Mouse (Mus musculus) spleen, adult 2 months (tissue): ENCODE measurements around the gene Gm8947. TPM values are rescaled to one million over a fixed set of nuclear protein-coding genes. Genes with fewer than 3 reads are reported as not detected.
"Not testable (repeated sequence)": the region's sequence is repeated elsewhere in the genome, so short reads cannot be mapped to it uniquely, and the experiment has no call there.

ENCODE experiments used
- DNase-seq, 2 experiments: peaks; one replicate each; pipeline versions ENCODE4 v3.0.0 to v3.0.0-alpha.2; 2012 to 2021; ENCODE audit warnings: low spot score in 2 of 2, low read depth in 1 of 2
- H3K27ac ChIP-seq: fragments of 200-500 bp; 2 replicates; pipeline ENCODE4 v1.5.1; 2012; ENCODE audit warnings: low read length, inconsistent platforms; ENCODE audit not compliant: insufficient read depth
- H3K27me3 ChIP-seq: fragments of 200-500 bp; 2 replicates; pipeline ENCODE4 v1.6.1; 2012; ENCODE audit warnings: mild to moderate bottlenecking, moderate library complexity, low read length, inconsistent platforms; ENCODE audit not compliant: control insufficient read depth, insufficient read depth
- H3K36me3 ChIP-seq: fragments of 200-500 bp; 2 replicates; pipeline ENCODE4 v1.6.1; 2012; ENCODE audit warnings: mild to moderate bottlenecking, low read length, inconsistent platforms; ENCODE audit not compliant: control insufficient read depth, insufficient read depth
- H3K4me1 ChIP-seq: fragments of 200-500 bp; 2 replicates; pipeline ENCODE4 v1.6.1; 2011; ENCODE audit warnings: inconsistent platforms; ENCODE audit not compliant: control insufficient read depth, insufficient read depth, insufficient read length
- H3K4me3 ChIP-seq: fragments of 200-500 bp; 2 replicates; pipeline ENCODE4 v1.5.1; 2011; ENCODE audit warnings: mild to moderate bottlenecking, inconsistent platforms; ENCODE audit not compliant: insufficient read depth, insufficient read length; ENCODE audit errors: extremely low read depth
- CTCF ChIP-seq: fragments of 200-500 bp; IDR thresholded peaks from 2 replicates; pipeline ENCODE4 v1.5.1; 2011; ENCODE audit warnings: mild to moderate bottlenecking, inconsistent platforms; ENCODE audit not compliant: insufficient read depth, insufficient read length, insufficient replicate concordance; ENCODE audit errors: extremely low read depth
- POLR2A ChIP-seq: fragments of 200-500 bp; IDR thresholded peaks from 2 replicates; pipeline ENCODE4 v1.6.1; 2011; ENCODE audit warnings: low read depth, low read length, inconsistent platforms
- WGBS: fragments of 180-500 bp; shearing (Covaris S2); methylation state at CpG from one replicate; pipeline ENCODE4 v1.1.7; 2018; 5-methylcytosine and 5-hydroxymethylcytosine counted together
- polyA plus RNA-seq: library from polyadenylated mRNA; depleted of rRNA; stranded (reverse); fragments of >200 nt; gene quantifications from 2 replicates; pipeline ENCODE4 v1.2.3, GENCODE M21; 2012

The Gm8947 gene
- polyA plus RNA-seq, 1 experiment = 0.40 TPM

- no peak overlapping the region for H3K4me3 ChIP-seq
- TF ChIP-seq CTCF (no peak), POLR2A (no peak)
- H3K27me3 ChIP-seq = no peaks in the 10 kb centered on the region
- no peak for DNase-seq
- WGBS = 84% methylated on average over 3 of the region's 3 CpGs
- no peaks in the 10 kb centered on the region for H3K4me1 ChIP-seq
- H3K36me3 ChIP-seq = no peaks in the 10 kb centered on the region
- no peak overlapping the region for H3K27ac ChIP-seq
Measured at GRCm38 (mm10) chr1:151168637-151169036, 23.5 kb upstream of the Gm8947 start.

- no peaks in the 10 kb centered on the region for H3K36me3 ChIP-seq
- no peaks in the 10 kb centered on the region for H3K4me1 ChIP-seq
- DNase-seq = no peak
- no peak for TF ChIP-seq CTCF
- TF ChIP-seq POLR2A = no peak
- no peak overlapping the region for H3K27ac ChIP-seq
- H3K4me3 ChIP-seq = no peak overlapping the region
- whole genome bisulfite sequencing = 86% methylated on average over 2 of the region's 2 CpGs
- no peaks in the 10 kb centered on the region for H3K27me3 ChIP-seq
Measured at GRCm38 (mm10) chr1:151171572-151172461, 20.4 kb upstream of the Gm8947 start.

- WGBS = 30% methylated on average over 10 of the region's 10 CpGs
- 0 out of 2 replicates have a peak overlapping the region, but pooled peaks have one; percentile 1 for H3K27ac ChIP-seq
- H3K27me3 ChIP-seq = no peaks in the 10 kb centered on the region
- TF ChIP-seq CTCF = no peak
- TF ChIP-seq POLR2A = no peak
- peak; percentile 11 to 37 for DNase-seq
- H3K36me3 ChIP-seq = no peaks in the 10 kb centered on the region
- peak overlapping the region; percentile 11 for H3K4me3 ChIP-seq
- no peaks in the 10 kb centered on the region for H3K4me1 ChIP-seq
Measured at GRCm38 (mm10) chr1:151177030-151177936, 14.9 kb upstream of the Gm8947 start.

GRCm38 (mm10) chr1:151177937-151178271 is 14.3 kb upstream of the Gm8947 start:
- TF ChIP-seq CTCF (no peak), POLR2A (no peak)
- H3K4me1 ChIP-seq = no peaks in the 10 kb centered on the region
- no peaks in the 10 kb centered on the region for H3K27me3 ChIP-seq
- H3K36me3 ChIP-seq = no peaks in the 10 kb centered on the region
- 0 out of 2 replicates have a peak overlapping the region, but pooled peaks have one; percentile 1 for H3K27ac ChIP-seq
- WGBS = 29% methylated on average over 4 of the region's 4 CpGs
- no peak for DNase-seq
- peak overlapping the region; percentile 11; the same call in 1 of the 2 replicates for H3K4me3 ChIP-seq

DNA sequence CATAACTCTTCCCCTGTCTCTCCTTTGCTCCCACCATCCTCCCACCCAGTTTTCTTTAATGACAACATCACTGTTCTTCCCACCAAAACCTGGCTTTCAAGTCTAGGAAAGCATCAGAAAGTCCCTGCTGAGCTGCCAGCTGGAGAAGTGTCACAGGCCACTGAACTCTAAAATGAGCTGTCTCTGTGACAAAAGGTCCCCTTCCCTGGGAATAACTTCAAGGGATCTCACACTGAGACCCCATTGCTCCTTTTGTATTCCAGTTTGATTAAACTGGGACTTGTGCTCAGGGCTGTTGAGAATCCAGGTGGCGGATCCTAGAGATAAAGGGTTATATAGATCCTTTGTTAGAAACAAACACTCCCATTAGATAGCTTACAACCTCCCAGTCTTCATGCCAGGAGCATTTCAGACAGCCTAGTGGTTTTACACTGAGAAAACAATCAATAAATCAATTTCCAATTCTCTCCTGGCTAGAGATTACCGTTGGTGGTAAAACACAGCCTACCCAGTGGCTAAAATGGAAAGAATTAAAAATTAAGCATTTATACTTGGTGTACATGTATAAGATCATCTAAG is 13.6 kb upstream of the Gm8947 start:
- WGBS = 95% methylated on average over 2 of the region's 2 CpGs
- DNase-seq = no peak
- Histone ChIP-seq H3K27ac (no peak overlapping the region), H3K4me3 (no peak overlapping the region), H3K27me3 (no peaks in the 10 kb centered on the region), H3K36me3 (no peaks in the 10 kb centered on the region), H3K4me1 (no peaks in the 10 kb centered on the region)
- no peak for TF ChIP-seq CTCF
- TF ChIP-seq POLR2A = no peak

GRCm38 (mm10) chr1:151180167-151180566 is 12.0 kb upstream of the Gm8947 start:
- no peak overlapping the region for H3K27ac ChIP-seq

DNA sequence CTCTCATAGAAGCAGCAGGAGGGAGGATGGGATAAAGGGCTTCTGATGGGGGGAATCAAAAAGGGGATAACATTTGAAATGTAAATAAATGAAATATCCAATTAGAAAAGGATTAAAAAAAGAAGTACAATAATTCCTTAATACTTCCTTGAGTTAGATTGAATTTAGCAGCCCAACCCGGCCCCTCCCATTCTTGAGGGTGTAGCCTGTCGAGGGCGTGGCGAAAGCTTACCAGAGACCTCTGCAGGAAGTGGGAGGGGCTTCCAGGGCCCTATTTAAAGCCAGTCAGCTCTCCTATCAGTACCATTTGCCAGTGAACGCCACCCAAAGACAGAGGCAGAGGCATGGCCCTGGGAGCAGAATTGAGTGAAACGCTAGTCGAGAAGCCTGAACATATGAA is 9.9 kb upstream of the Gm8947 start, which contains the start of gene Gm47985:
Gm47985 (plus strand) TSS at position 272 of the 400 bp plus-strand sequence.
- not testable (repeated sequence) for H3K4me1 ChIP-seq, DNase-seq
- 100% methylated on average over 1 of the region's 7 CpGs for WGBS

More at GRCm38 (mm10) chr1:151180167-151180566, 12.0 kb upstream of the Gm8947 start:
- no peak overlapping the region for H3K4me3 ChIP-seq
- H3K27me3 ChIP-seq = no peaks in the 10 kb centered on the region
- H3K36me3 ChIP-seq = no peaks in the 10 kb centered on the region
- WGBS = 88% methylated on average over 2 of the region's 2 CpGs
- no peak for TF ChIP-seq CTCF
- no peak for TF ChIP-seq POLR2A
- DNase-seq = no peak
- H3K4me1 ChIP-seq = no peaks in the 10 kb centered on the region

GRCm38 (mm10) chr1:151186186-151186585 is 6.0 kb upstream of the Gm8947 start:
- DNase-seq, H3K36me3 ChIP-seq, H3K4me1 ChIP-seq, H3K27ac ChIP-seq, H3K27me3 ChIP-seq, H3K4me3 ChIP-seq: not testable (repeated sequence)
- 94% methylated on average over 3 of the region's 3 CpGs for WGBS

More for the DNA sequence above, 9.9 kb upstream of the Gm8947 start, which contains the start of gene Gm47985:
- not testable (repeated sequence) for H3K27me3 ChIP-seq, H3K36me3 ChIP-seq, H3K4me3 ChIP-seq, H3K27ac ChIP-seq

GRCm38 (mm10) chr1:151186879-151187424 is 5.2 kb upstream of the Gm8947 start:
- WGBS = 87% methylated on average over 4 of the region's 4 CpGs
- H3K4me1 ChIP-seq, DNase-seq, H3K27me3 ChIP-seq, H3K4me3 ChIP-seq, H3K27ac ChIP-seq, H3K36me3 ChIP-seq: not testable (repeated sequence)
